Mouse (Mus musculus): ENCODE measurements around the gene Ptch2.

Ptch2 gene

DNA sequence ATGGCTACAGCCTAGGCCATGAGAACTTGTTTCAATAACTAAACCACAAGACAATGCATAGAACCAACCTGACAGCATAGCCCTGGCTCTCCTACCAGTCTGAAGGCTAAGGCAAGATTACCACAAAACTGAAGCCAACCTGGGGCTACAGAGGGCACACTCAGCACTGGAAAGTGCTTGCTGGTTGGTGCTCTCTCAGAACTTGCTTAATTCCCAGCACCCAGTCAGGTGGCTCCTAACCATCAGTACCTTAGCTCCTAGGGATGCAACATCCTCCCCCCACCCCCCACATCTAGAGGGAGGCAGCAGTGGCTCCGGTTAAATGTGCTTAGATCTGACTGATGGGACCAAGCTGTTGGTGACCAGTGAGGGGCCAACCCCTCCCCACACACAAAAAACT is 55.5 kb downstream of the Ptch2 start:
- no peak for DNase-seq (ENCODE audit: low spot score in 2 of 2)

DNA sequence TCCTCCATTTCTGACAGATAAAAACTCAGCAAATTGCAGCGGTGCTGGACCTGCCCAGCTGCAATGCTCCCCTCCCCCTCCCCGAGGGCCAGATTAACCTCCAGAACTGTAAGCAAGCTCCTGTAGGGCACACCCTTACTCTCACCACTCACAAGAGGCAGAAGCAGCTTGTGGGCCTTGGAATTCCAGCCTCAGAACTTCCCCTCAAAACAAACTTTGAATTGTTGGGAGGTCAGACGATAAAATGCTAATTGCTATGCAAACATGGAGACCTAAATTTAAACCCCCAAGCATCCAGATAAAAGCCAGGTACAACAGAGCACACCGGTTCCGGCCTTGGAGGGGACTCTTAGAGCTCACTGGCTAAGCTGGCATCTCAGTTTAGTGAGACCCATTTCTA is 56.8 kb downstream of the Ptch2 start:
- DNase-seq (ENCODE audit: low spot score in 2 of 2), result peak in 1 of 2 experiments; percentile 19

DNA sequence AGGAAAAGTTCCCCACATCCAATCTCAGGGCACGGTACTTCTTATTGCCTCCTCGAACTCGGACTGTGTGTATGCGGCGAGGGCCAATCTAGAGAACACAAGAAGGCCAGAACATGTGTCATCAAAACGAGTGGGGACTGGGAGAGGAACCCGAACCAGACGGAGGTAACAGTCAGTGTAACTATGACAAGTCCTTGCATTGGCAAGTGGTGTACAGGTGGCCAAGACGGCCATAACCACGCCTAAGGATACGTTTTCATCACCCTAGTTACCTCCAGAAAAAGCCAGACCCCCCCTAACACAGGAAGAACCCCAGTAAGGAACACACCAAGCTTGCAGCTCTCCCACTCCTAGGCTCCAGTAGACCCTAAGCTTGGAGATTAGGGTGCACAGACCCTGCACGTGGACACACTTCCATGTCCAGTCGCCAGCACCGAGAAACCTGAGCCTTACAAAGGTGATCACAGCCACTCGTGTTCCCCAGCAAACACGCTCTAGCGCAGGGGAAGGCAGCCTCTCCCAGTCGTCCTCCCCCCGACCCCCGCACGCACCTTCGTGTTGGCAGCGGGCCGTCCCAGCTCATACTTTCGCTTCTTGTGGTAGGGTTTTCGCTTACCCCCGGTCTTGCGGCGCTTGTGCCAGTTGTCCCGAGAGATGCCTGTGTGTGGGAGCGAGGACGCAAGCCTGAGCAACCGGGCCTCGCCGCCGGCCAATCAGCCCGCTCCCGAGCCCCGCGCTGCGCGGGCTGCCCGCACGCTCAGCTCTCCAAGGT is 59.3 kb downstream of the Ptch2 start:
- DNase-seq (ENCODE audit: low spot score in 2 of 2), result peak in 1 of 2 experiments; percentile 35

DNA sequence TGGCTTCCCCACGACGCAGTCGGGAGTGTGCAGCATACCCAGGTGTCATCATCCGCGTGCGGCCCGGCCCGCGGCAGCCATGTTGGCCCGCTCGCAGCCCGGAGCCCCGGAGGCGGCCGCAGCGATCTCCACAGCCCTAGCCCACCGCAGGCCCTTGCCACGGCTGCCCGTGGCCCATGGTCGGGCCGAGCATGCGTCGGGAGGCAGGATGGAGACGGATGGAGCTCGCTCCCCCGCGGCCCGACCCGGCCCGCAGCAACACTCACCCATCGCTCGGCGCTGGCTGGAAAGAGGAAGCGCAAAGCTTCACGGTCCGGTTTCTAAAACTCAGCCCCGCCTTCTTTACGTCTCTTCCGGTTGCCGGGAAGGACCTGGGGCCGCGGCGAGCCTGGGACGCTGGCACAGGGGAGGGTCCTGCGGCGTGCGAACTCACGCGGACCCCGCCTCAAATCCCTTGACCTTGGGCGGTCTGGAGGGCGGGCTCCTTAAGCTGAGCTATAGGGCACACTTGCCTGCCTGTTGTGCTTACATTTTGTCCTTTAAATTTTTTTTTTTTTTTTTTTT is 60.0 kb downstream of the Ptch2 start, which contains the start of gene Rps8:
TSS of gene Rps8 (minus strand) at position 452 of the 564 bp plus-strand sequence.
- peak; percentile 82 to 85 for DNase-seq (ENCODE audit: low spot score in 2 of 2)

DNA sequence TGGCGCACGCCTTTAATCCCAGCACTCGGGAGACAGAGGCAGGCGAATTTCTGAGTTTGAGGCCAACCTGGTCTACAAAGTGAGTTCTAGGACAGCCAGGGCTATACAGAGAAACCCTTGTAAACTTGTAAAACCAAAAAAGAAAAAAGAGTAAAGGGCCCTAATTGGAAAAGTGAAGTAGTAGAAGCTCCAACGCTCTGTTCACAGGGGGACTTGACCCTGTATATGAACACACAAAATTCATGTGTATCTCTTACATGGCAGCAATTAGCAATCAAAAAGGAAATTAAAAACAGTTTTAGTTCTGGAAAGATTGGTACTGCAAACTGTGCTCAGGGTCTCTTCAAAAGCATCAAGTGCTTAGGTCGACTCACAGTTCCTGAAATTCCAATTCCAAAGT is 60.5 kb downstream of the Ptch2 start:
- DNase-seq (ENCODE audit: low spot score in 2 of 2), result no peak

DNA sequence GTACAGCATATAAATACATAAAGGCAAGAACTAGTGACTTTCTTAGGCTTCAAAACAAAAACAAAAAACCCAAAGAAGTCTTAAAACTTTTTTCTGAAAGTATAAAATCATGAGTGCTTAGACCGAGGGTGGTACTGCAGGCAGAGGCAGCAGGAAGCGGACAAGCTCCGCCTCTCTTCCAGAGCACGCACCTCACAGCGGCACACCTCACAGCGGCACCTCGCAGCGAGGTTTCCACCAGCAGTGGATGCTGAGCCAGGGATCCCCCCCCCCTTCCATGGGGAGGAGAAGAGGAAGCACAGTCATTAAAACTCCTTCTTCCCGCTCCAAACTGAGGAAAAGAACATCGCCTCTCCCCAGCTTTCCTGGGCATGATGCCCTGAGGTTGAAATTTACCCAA is 63.8 kb downstream of the Ptch2 start:
- no peak for DNase-seq (ENCODE audit: low spot score in 2 of 2)

DNA sequence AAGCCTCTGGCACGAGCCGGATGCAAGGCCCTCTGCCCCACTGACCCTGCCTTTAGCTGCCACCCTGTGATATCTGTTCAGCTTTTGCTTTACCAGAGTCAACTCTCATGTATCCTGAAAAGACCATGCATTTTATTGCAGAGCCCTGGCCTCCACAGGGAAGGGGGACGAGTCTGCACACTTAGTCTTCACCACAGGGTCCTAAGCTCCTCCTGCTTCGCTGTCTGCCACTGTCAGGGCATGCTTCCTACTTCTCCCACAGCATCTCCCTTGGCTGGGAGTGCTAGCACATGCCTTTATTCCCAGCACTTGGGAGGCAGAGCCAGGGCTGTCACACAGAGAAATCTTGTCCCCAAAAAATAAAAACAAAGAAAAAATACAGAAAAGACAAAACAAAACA is 65.3 kb downstream of the Ptch2 start:
- no peak for DNase-seq (ENCODE audit: low spot score in 2 of 2)
